Mouse (Mus musculus): ENCODE data around the gene Gm49325. TPM values are rescaled to one million over a fixed set of nuclear protein-coding genes. Genes with fewer than 3 reads are reported as not detected.

The Gm49325 gene
- polyA plus RNA-seq, 1 experiment = 53.4 TPM

DNA sequence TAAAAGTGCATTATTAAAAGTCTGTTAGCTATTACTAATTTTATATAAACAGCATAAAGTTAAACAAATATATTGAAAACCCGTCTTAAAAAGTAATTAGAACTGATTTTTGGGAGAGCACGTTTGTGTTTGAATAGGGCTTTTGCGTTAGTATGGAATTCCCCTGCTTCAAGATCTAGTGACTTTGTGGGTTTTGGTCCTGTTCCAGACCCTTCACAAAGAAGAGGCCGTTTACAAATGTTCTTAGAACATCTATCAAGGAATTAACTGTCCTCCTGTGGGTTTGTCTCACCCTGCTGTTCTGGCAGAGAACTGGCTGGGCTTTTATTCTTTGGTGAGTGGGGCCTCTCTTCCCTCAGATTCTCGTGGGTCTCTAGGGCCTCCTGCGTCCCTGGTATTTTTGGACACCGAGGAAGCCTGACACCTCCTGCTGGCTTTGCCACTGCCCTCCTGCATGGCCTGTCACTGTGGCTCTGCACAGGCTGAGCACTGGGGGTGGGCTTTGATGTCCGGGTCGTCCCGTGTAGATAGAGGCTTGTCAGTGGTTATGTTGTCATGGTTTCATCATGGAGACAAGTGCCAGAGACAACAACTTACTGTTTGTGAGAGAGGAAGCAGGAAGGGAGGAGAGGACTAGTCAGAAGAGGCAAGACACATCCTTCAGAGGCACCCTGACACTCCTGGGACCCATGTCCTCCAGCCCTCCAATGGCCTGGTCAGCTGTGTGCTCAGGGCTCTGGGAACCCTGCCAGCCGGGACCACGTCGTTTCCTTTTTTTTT is 28.6 kb downstream of the Gm49325 start:
- no peak overlapping the region for H3K27ac ChIP-seq (ENCODE audit: insufficient read depth, low read length)
- H3K4me1 ChIP-seq (ENCODE audit: control insufficient read depth, insufficient read depth, low read length) = 0 out of 2 replicates have a peak, but pooled peaks cover 2% of the 10 kb centered on the region
- TF ChIP-seq POLR2A (IDR thresholded peaks at IDR 0.05; ENCODE audit: low read depth, low read length) = no peak
- TF ChIP-seq CTCF (IDR thresholded peaks at IDR 0.05; ENCODE audit: borderline replicate concordance, insufficient read depth, low read length) = no peak
- H3K4me3 ChIP-seq (ENCODE audit: insufficient read depth, low read length) = no peak overlapping the region

- Histone ChIP-seq H3K4me3 (ENCODE audit: insufficient read depth, low read length) (no peak overlapping the region), H3K27ac (ENCODE audit: insufficient read depth, low read length) (no peak overlapping the region), H3K4me1 (ENCODE audit: control insufficient read depth, insufficient read depth, low read length) (0 out of 2 replicates have a peak, but pooled peaks cover 2% of the 10 kb centered on the region)
- TF ChIP-seq CTCF (IDR thresholded peaks at IDR 0.05; ENCODE audit: borderline replicate concordance, insufficient read depth, low read length) (no peak), POLR2A (IDR thresholded peaks at IDR 0.05; ENCODE audit: low read depth, low read length) (no peak)
Observed at GRCm38 (mm10) chr10:77636234-77636922, 30.4 kb downstream of the Gm49325 start.

- Histone ChIP-seq H3K4me3 (ENCODE audit: insufficient read depth, low read length) (no peak overlapping the region), H3K4me1 (ENCODE audit: control insufficient read depth, insufficient read depth, low read length) (0 out of 2 replicates have a peak, but pooled peaks cover 2% of the 10 kb centered on the region), H3K27ac (ENCODE audit: insufficient read depth, low read length) (no peak overlapping the region)
- TF ChIP-seq POLR2A (IDR thresholded peaks at IDR 0.05; ENCODE audit: low read depth, low read length) = no peak
- no peak for TF ChIP-seq CTCF (IDR thresholded peaks at IDR 0.05; ENCODE audit: borderline replicate concordance, insufficient read depth, low read length)
Observed at GRCm38 (mm10) chr10:77638956-77639355, 33.0 kb downstream of the Gm49325 start.

DNA sequence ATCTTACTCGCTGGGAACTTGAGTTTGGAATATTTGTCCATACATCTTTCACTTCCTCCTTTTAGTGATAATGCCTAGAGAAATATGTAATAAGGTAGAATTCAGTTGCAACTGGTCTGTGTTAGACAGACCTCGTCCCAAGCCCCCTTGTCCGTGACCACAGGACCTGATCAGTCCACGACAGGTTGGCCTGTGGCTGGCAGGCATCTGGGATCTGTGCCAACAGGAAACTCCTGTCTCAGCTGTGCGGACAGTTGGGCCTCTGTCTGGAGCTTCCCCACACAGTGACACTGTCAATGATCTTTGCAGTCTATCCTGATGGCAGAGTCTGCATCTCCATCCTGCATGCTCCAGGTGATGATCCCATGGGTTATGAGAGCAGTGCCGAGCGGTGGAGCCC is 37.2 kb downstream of the Gm49325 start:
- TF ChIP-seq POLR2A (IDR thresholded peaks at IDR 0.05; ENCODE audit: low read depth, low read length) (no peak), CTCF (IDR thresholded peaks at IDR 0.05; ENCODE audit: borderline replicate concordance, insufficient read depth, low read length) (no peak)
- Histone ChIP-seq H3K27ac (ENCODE audit: insufficient read depth, low read length) (no peak overlapping the region), H3K4me1 (ENCODE audit: control insufficient read depth, insufficient read depth, low read length) (no peaks in the 10 kb centered on the region), H3K4me3 (ENCODE audit: insufficient read depth, low read length) (no peak overlapping the region)

- no peak for TF ChIP-seq CTCF (IDR thresholded peaks at IDR 0.05; ENCODE audit: borderline replicate concordance, insufficient read depth, low read length)
- no peak for TF ChIP-seq POLR2A (IDR thresholded peaks at IDR 0.05; ENCODE audit: low read depth, low read length)
- H3K27ac ChIP-seq (ENCODE audit: insufficient read depth, low read length) = no peak overlapping the region
- no peaks in the 10 kb centered on the region for H3K4me1 ChIP-seq (ENCODE audit: control insufficient read depth, insufficient read depth, low read length)
- no peak overlapping the region for H3K4me3 ChIP-seq (ENCODE audit: insufficient read depth, low read length)
Observed at GRCm38 (mm10) chr10:77645571-77645970, 39.6 kb downstream of the Gm49325 start.

DNA sequence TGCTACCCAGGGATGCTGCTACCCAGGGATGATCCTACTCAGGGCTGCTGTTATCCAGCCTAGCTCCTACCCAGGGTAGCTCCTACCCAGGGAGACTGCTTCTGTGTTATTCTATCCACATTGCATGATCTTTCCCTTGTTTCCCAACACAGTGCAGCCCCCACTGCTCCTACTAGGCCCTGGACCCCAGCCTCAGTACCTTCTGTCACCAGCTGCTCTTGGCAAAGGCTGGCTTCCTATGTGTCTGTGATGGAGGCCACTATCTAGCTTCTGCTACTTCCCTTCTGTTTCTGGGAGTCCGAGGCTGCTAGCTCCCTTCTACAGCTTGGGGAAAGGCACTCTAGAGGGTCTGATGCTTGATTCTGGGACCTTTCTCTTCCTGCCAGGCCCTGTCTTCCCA is 41.5 kb downstream of the Gm49325 start:
- Histone ChIP-seq H3K4me1 (ENCODE audit: control insufficient read depth, insufficient read depth, low read length) (no peaks in the 10 kb centered on the region), H3K27ac (ENCODE audit: insufficient read depth, low read length) (no peak overlapping the region), H3K4me3 (ENCODE audit: insufficient read depth, low read length) (no peak overlapping the region)
- TF ChIP-seq CTCF (IDR thresholded peaks at IDR 0.05; ENCODE audit: borderline replicate concordance, insufficient read depth, low read length) = no peak
- no peak for TF ChIP-seq POLR2A (IDR thresholded peaks at IDR 0.05; ENCODE audit: low read depth, low read length)

DNA sequence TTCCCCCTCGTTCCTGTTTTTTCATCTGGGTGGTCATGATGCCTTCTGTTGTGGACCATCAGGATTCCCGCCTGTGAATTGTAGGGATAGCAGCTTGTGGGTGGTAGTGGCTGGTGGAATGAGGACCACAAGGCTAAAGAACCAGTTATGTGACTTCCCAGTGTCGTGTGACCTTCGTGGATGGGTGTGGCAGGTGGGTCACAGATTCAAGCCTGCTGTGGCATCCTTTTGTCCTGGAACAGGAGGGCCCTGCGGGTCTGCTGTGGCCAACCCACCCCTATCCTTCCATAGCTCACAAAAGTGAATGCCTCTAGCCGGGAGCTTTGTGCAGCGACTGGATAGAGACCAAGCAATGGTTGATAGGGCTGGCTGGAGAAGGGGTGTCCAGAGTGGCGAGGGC is 41.9 kb downstream of the Gm49325 start:
- TF ChIP-seq POLR2A (IDR thresholded peaks at IDR 0.05; ENCODE audit: low read depth, low read length) = no peak
- no peak for TF ChIP-seq CTCF (IDR thresholded peaks at IDR 0.05; ENCODE audit: borderline replicate concordance, insufficient read depth, low read length)
- H3K27ac ChIP-seq (ENCODE audit: insufficient read depth, low read length) = no peak overlapping the region
- no peaks in the 10 kb centered on the region for H3K4me1 ChIP-seq (ENCODE audit: control insufficient read depth, insufficient read depth, low read length)
- H3K4me3 ChIP-seq (ENCODE audit: insufficient read depth, low read length) = no peak overlapping the region

DNA sequence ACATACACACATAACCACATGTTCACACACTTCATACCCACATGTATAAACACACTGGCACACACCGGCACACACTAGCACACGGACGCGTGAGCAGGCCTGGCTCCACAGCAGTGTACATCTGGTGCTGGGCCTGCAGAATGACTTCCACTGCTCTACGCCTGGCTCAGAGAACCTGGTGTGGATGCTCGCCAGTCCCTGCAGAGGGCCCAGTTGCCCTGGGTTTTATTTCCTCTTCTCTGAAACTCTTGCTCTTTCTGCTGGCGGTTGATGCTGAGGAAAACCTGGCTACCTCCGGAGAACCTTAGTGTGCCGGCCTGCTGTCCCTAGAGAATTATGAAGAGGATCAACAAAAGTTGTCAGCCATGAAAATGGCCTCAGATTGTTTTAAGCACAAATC is 46.0 kb downstream of the Gm49325 start:
- Histone ChIP-seq H3K27ac (ENCODE audit: insufficient read depth, low read length) (no peak overlapping the region), H3K4me1 (ENCODE audit: control insufficient read depth, insufficient read depth, low read length) (no peaks in the 10 kb centered on the region), H3K4me3 (ENCODE audit: insufficient read depth, low read length) (no peak overlapping the region)
- TF ChIP-seq CTCF (IDR thresholded peaks at IDR 0.05; ENCODE audit: borderline replicate concordance, insufficient read depth, low read length) (no peak), POLR2A (IDR thresholded peaks at IDR 0.05; ENCODE audit: low read depth, low read length) (no peak)

DNA sequence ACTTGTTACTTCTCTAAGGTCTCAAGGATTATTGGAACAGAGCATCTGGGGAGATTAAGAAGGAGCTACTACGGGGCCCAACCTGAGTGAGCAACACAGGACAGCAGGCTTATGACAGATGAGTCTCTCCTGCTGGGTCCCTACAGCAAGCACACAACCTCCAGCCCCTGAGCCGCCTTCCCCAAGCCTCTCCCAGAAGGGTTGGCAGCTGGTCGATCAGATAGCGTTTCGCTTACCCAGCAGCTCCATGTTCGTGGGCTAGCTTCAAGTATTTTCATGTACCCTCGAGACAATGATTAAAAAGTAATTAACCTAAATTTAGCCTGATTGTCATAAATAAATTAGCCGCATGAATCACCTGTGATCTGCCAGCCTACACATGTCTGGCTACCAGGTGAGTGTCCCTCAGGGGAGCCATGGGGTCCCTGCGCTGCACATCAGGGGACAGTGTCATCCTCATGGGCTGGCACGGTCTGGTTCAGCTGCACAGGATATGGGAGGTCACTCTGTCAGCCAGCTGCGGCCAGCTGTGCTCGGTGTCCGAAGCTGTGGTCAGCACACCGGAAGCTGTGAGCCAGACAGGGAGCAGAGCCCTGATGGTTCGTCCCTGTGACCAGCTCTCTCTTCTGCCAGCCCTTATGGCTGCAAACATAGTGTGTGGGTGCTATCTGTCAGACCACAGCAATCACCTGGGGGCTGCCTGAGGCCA is 52.4 kb downstream of the Gm49325 start:
- Histone ChIP-seq H3K27ac (ENCODE audit: insufficient read depth, low read length) (no peak overlapping the region), H3K4me3 (ENCODE audit: insufficient read depth, low read length) (no peak overlapping the region), H3K4me1 (ENCODE audit: control insufficient read depth, insufficient read depth, low read length) (no peaks in the 10 kb centered on the region)
- TF ChIP-seq CTCF (IDR thresholded peaks at IDR 0.05; ENCODE audit: borderline replicate concordance, insufficient read depth, low read length) (no peak), POLR2A (IDR thresholded peaks at IDR 0.05; ENCODE audit: low read depth, low read length) (no peak)
